Mouse (Mus musculus) 3T3-L1 (cell line): ENCODE measurements around the gene Nmu.
A peak's percentile ranks its signal among the peaks of the same experiment; 100 is the strongest.

Experiments used
- DNase-seq: peaks from one replicate; pipeline ENCODE4 v3.0.0-alpha.2; 2015; ENCODE audit warnings: low read depth, low spot score

Nmu gene

DNA sequence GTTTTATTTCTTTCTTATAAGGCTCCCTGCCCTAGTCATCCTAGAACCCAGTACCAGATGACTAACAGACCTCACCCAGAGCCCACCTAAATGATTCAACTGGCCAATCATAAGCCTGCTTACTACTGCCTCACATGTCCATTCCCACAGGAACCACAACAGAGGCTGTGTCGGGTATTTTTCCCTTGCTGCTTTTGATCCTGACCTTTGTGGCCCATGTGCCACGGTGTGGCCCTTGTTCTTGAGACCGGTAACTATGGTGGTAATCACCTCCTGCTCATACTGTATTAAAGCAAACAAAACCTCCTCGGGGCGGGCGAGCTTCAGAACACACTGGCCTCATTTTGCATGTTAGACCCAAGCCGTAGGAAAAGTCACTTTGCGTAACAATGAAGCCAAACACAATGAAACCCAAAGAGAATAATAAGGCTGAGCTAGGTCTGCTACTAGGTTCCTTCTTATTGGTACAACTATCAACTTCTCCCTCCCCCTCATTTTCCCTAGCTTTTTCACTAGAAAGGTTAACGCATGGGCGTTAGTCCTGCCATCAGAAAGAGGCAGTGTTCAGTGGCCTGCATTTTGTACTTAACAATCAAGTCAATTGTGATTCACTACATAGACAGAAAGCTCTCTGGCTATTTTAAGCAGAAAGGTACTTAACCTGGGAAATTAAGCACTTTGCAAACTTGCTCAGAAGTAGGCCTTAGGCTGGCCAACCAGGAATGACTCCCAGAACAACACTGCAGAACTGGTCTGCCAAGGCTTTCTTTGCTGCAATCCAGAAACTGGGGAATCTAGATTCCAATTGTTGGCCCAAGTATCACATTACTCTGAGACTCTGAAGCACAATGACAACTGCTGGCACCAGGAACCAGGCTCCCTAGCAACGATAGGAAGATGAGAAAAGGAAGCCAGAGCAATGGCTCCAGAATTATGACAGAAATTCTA, 42.1 kb downstream of the Nmu start:
- no peak for DNase-seq

DNA sequence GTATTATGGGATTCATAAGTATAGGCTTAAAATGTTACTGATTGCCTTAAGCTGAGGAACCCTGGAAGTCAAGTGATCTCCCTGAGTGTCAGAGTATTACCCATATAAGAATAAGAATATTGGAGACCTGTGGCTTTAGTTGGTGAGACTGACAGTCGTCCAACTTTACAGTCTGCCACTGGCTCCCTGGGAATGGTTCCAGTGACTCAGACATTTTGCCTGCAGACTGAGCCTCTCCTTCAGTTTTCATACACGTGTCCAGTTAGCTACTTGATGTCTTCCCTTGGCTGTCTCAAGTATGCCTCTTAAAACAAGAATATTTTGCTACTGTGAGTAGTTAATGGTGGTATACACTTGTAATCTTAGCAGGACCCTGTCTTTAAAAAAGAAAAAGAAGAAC, 55.4 kb downstream of the Nmu start:
- DNase-seq: peak; percentile 73

- DNase-seq: no peak
Observed at GRCm38 (mm10) chr5:76306261-76306660, 57.3 kb downstream of the Nmu start.

DNA sequence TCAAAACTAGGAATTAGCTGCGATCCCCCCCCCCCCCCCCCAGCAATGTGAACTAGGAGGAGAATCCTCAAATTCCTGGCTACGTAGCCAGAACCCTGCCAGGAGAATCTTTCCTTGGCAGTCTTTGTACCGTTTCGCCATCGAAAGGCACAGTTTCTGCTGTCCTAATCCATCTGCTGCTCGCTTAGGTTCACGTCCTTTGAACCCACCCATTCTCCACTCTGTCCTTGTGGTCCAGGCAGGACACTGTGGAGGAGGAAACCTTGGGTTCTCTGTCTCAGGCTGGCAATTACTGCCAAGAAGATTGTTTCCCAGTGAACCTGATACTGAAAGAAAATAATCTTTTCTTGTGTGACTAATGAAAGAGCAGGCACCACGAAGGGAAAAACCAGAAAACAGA, 58.0 kb downstream of the Nmu start:
- DNase-seq: peak; percentile 63

DNA sequence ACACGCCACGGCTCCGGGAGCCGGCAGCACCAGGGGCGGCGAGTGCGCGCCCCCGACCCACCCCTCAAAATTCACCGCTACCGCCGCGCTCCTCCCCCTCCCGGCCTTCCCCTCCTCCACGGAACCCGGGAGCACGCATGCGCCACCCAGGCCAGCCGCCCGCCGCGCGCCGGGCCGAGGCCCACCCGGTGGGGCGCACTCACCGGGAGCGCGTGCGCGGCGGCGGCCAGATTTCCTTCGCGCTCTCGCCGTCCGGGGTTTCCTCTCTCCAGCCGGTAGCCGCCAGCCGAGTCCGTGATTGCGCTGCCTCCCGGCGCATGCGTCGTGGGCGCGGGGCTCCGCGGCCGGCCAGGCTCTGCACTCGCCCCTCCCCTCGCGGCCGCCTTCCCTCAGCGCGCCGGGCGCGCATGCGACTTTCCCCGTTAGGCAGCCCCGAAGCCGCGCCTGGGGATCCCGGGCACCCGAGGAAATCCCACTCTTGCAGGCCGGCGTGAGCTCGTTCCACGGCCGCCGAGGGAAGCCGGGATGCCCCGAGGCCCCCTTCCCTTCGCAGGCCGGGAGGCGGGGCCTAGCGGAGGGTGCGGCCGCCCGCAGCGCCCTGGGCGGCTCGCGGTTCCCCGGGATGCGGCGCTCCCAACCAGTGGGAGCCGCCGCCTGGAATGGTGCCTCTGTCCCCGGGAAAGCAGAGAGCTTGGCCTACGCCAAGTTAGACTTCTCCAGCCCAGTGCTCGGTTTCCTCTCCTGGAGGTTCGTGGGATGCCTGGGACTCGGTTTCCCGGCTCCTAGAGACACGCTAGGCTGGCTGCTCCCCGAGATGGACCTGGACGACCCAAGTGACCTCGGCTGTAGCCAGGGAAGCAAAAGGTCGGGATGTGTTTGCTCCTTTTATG, 58.9 kb downstream of the Nmu start, which contains the start of gene Clock:
Clock (minus strand) TSS at position 341 of the 890 bp plus-strand sequence.
- DNase-seq: peak; percentile 85

DNA sequence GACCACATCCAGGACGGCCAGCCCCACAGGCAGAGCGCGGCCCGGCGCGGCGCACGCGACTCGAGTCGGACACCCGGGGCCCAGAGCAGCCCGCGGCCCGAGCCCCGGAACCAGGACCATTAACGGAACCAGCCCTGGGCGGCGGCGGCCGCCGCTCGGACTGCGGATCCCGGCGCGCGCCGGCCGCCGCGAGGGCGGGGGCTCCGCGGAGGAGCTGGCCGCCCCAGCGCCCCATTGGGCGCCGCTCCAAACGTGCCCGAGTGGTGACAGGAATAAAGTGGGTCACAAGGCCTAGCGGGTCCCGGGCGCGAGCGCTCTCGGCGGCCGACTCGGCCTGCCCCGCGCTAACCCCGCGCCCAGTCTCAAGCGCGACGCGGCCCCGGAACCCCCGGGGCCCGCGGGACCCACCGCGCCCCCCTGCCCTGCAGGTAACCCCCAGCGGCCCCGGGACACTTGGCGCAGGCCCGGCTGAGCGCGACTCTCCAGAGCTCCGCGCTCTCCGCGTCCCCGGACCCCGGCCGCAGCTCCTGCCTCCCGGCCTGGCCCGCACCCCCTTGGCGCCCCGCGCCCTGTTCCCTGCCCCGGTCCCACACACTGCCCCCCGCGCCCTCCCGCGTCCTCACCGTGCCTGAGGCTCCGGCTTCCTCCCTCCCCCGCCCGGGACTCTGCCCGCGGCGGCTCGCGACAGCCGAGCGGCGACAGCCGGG, 59.7 kb downstream of the Nmu start:
- peak; percentile 63 for DNase-seq

GRCm38 (mm10) chr5:76303379-76303744, 60.2 kb downstream of the Nmu start:
- peak; percentile 61 for DNase-seq

DNA sequence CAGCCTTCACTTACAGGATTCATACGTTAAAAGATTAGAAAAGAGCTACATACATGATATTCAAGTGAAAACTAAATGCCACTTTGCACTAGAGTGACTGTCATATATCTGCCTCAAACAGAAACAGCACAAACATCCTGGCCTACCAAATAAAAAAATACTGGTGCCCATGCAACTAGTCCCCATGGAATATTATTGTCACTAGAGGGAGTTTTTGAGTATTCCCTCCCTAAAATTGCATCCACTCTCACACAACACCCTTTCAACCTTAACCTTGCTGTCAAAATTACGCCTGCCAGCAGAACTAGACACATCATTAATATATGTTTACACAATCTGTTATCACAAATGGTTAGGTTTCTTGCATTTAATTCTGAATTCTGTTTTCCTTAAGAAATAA, 61.6 kb downstream of the Nmu start:
- DNase-seq: peak; percentile 33

- peak; percentile 26 for DNase-seq
Observed at GRCm38 (mm10) chr5:76289234-76289691, 74.3 kb downstream of the Nmu start.

- DNase-seq: no peak
Observed at GRCm38 (mm10) chr5:76288256-76288655, 75.3 kb downstream of the Nmu start.

DNA sequence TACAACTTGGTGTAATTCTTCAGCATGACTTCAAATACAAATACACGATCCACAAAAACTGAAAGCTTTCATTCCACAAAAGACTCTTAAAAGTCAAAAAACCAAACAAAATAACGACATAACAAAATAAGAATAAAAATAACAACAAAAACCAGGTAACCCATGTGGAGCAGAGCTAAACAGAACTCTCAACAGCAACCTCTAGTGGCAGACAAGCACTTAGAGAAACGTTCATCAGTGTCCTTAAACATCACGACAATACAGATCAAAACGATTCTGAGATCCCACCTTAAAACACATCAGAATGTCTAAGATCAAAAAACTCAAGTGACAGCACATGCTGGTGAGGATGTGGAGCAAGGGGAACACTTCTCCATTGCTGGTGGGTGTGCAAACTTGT, 76.5 kb downstream of the Nmu start:
- no peak for DNase-seq

DNA sequence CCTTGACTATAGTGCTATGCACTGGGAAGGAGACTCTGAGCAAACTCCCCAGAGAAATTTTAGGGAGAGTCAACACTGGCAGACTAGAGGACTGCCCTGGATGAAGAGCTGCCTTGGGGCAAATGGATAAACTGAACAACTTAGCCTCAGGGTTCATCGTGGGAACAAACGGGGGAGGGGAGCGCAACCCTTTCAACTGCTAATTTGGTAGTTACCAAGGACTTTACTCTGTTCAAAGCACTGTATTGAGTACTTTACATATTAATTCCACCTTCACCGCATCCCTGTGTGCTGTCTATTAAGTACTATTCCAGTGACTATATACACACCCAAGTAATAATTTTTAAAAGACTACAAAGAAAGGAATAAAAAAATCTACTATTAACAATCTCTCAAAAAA, 77.9 kb downstream of the Nmu start:
- DNase-seq: no peak

- DNase-seq: no peak
Observed at GRCm38 (mm10) chr5:76283890-76284289, 79.7 kb downstream of the Nmu start.
